Mouse (Mus musculus): ENCODE measurements at regions not wholly inside any gene's neighbourhood (a gene's known extent, or its start where the extent isn't known, plus 50 kb on each side); places are given as distances from the start of the nearest gene placed in this dataset.

GRCm38 (mm10) chr9:41834487-41835404 is 289.4 kb downstream of the Sorl1 start:
- DNase-seq (ENCODE audit: low spot score in 2 of 2), result no peak

- no peak for DNase-seq (ENCODE audit: low spot score in 2 of 2)
These were observed 290.7 kb downstream of the Sorl1 start for GRCm38 (mm10) chr9:41833408-41833807.

GRCm38 (mm10) chr9:41827356-41827755 is 296.7 kb downstream of the Sorl1 start:
- DNase-seq (ENCODE audit: low spot score in 2 of 2), result no peak

GRCm38 (mm10) chr9:41821401-41821800 is 302.7 kb downstream of the Sorl1 start:
- DNase-seq (ENCODE audit: low spot score in 2 of 2), result no peak

GRCm38 (mm10) chr9:41817740-41818461 is 306.2 kb downstream of the Sorl1 start:
- no peak for DNase-seq (ENCODE audit: low spot score in 2 of 2)

- no peak for DNase-seq (ENCODE audit: low spot score in 2 of 2)
These were observed 308.2 kb downstream of the Sorl1 start for GRCm38 (mm10) chr9:41815921-41816320.

GRCm38 (mm10) chr9:41809291-41809690 is 314.8 kb downstream of the Sorl1 start:
- DNase-seq (ENCODE audit: low spot score in 2 of 2), result no peak

- DNase-seq (ENCODE audit: low spot score in 2 of 2), result no peak
These were observed 315.3 kb downstream of the Sorl1 start for GRCm38 (mm10) chr9:41808791-41809190.

GRCm38 (mm10) chr9:41806289-41806621 is 317.8 kb downstream of the Sorl1 start:
- DNase-seq (ENCODE audit: low spot score in 2 of 2), result no peak

GRCm38 (mm10) chr9:41805491-41806288 is 318.4 kb downstream of the Sorl1 start:
- DNase-seq (ENCODE audit: low spot score in 2 of 2), result no peak

- DNase-seq (ENCODE audit: low spot score in 2 of 2), result no peak
These were observed 319.3 kb downstream of the Sorl1 start for GRCm38 (mm10) chr9:41804711-41805331.

GRCm38 (mm10) chr9:41803680-41804460 is 320.2 kb downstream of the Sorl1 start:
- peak; percentile 20 to 26 for DNase-seq (ENCODE audit: low spot score in 2 of 2)

- DNase-seq (ENCODE audit: low spot score in 2 of 2), result no peak
These were observed 322.7 kb downstream of the Sorl1 start for GRCm38 (mm10) chr9:41801376-41801775.

- DNase-seq (ENCODE audit: low spot score in 2 of 2), result no peak
These were observed 331.3 kb downstream of the Sorl1 start for GRCm38 (mm10) chr9:41792830-41793213.

- no peak for DNase-seq (ENCODE audit: low spot score in 2 of 2)
These were observed 331.8 kb downstream of the Sorl1 start for GRCm38 (mm10) chr9:41792173-41792829.

- peak; percentile 17 to 23 for DNase-seq (ENCODE audit: low spot score in 2 of 2)
These were observed 332.5 kb downstream of the Sorl1 start for GRCm38 (mm10) chr9:41791501-41792172.

- DNase-seq (ENCODE audit: low spot score in 2 of 2), result no peak
These were observed 339.0 kb downstream of the Sorl1 start for GRCm38 (mm10) chr9:41785131-41785530.

- DNase-seq (ENCODE audit: low spot score in 2 of 2), result no peak
These were observed 351.7 kb downstream of the Sorl1 start for GRCm38 (mm10) chr9:41772281-41772902.

GRCm38 (mm10) chr9:41771276-41771675 is 352.8 kb downstream of the Sorl1 start:
- DNase-seq (ENCODE audit: low spot score in 2 of 2), result no peak
